Mouse (Mus musculus) myocyte (in vitro differentiated cells): ENCODE measurements around the gene Prokr1. TPM values are rescaled to one million over a fixed set of nuclear protein-coding genes. Genes with fewer than 3 reads are reported as not detected.

Experiments
- H3K27me3 ChIP-seq: one replicate; pipeline ENCODE4 v1.6.1; 2011; ENCODE audit not compliant: control insufficient read depth, insufficient read depth, insufficient read length
- H3K36me3 ChIP-seq: one replicate; pipeline ENCODE4 v1.6.1; 2011; ENCODE audit not compliant: control insufficient read depth, insufficient read depth
- H3K4me2 ChIP-seq: one replicate; pipeline ENCODE4 v1.6.1; 2011; ENCODE audit warnings: low read depth, control low read depth
- H3K4me3 ChIP-seq: one replicate; pipeline ENCODE4 v1.5.1; 2011; ENCODE audit warnings: mild to moderate bottlenecking, control low read depth, moderate library complexity
- H3K79me2 ChIP-seq: one replicate; pipeline ENCODE4 v1.6.1; 2011; ENCODE audit not compliant: control insufficient read depth, insufficient read depth
- H3ac ChIP-seq: one replicate; pipeline ENCODE4 v1.6.1; 2011; ENCODE audit not compliant: control insufficient read depth, insufficient read length
- CEBPB ChIP-seq: IDR thresholded peaks from 2 replicates; pipeline ENCODE4 v1.6.1; 2011; ENCODE audit warnings: mild to moderate bottlenecking, moderate library complexity; ENCODE audit not compliant: poor library complexity, insufficient read depth, severe bottlenecking
- E2F4 ChIP-seq: IDR thresholded peaks from one replicate; pipeline ENCODE4 v1.6.1; 2011; ENCODE audit warnings: mild to moderate bottlenecking, control low read depth, moderate library complexity; ENCODE audit not compliant: insufficient read depth
- MAX ChIP-seq: IDR thresholded peaks from one replicate; pipeline ENCODE4 v1.6.1; 2011; ENCODE audit warnings: low read depth, mild to moderate bottlenecking, control low read depth
- MYOD1 ChIP-seq, 3 experiments: IDR thresholded peaks; one replicate each; pipeline ENCODE4 v1.6.1; 2011; ENCODE audit warnings: control low read depth in 2 of 3, low read depth in 2 of 3, mild to moderate bottlenecking in 2 of 3, moderate library complexity in 1 of 3; ENCODE audit not compliant: insufficient read length in 2 of 3, control insufficient read depth in 1 of 3
- MYOG ChIP-seq, 3 experiments: IDR thresholded peaks; one replicate each; pipeline ENCODE4 v1.6.1; 2011; ENCODE audit warnings: control low read depth in 2 of 3, low read depth in 2 of 3, mild to moderate bottlenecking in 2 of 3; ENCODE audit not compliant: insufficient read length in 2 of 3, control insufficient read depth in 1 of 3, insufficient read depth in 1 of 3
- POLR2A ChIP-seq: IDR thresholded peaks from one replicate; pipeline ENCODE4 v1.6.1; 2011; ENCODE audit warnings: low read depth, mild to moderate bottlenecking, control low read depth, moderate library complexity; ENCODE audit not compliant: insufficient read length
- POLR2AphosphoS2 ChIP-seq: IDR thresholded peaks from one replicate; pipeline ENCODE4 v1.6.1; 2011; ENCODE audit warnings: low read depth, control low read depth; ENCODE audit not compliant: insufficient read length
- REST ChIP-seq: IDR thresholded peaks from one replicate; pipeline ENCODE4 v1.6.1; 2011; ENCODE audit warnings: mild to moderate bottlenecking, control low read depth, moderate library complexity; ENCODE audit not compliant: insufficient read depth, insufficient read length
- SRF ChIP-seq: IDR thresholded peaks from one replicate; pipeline ENCODE4 v1.6.1; 2011; ENCODE audit warnings: low read depth; ENCODE audit not compliant: control insufficient read depth, insufficient read length
- TCF12 ChIP-seq: IDR thresholded peaks from one replicate; pipeline ENCODE4 v1.6.1; 2011; ENCODE audit warnings: mild to moderate bottlenecking, control low read depth; ENCODE audit not compliant: poor library complexity, insufficient read depth, severe bottlenecking
- TCF3 ChIP-seq: IDR thresholded peaks from one replicate; pipeline ENCODE4 v1.6.1; 2011; ENCODE audit warnings: low read depth, control low read depth; ENCODE audit not compliant: insufficient read length
- USF1 ChIP-seq: IDR thresholded peaks from one replicate; pipeline ENCODE4 v1.6.1; 2011; ENCODE audit warnings: low read depth, mild to moderate bottlenecking, control low read depth, moderate library complexity
- polyA plus RNA-seq: library from polyadenylated mRNA; unstranded; fragments of >200 nt; fragmentation: generic; extraction: Trizol; gene quantifications from one replicate; pipeline ENCODE4 v1.2.1, GENCODE M21; 2012; ENCODE audit warnings: missing spikeins

The Prokr1 gene
- polyA plus RNA-seq, 1 experiment: 0.25 TPM

DNA sequence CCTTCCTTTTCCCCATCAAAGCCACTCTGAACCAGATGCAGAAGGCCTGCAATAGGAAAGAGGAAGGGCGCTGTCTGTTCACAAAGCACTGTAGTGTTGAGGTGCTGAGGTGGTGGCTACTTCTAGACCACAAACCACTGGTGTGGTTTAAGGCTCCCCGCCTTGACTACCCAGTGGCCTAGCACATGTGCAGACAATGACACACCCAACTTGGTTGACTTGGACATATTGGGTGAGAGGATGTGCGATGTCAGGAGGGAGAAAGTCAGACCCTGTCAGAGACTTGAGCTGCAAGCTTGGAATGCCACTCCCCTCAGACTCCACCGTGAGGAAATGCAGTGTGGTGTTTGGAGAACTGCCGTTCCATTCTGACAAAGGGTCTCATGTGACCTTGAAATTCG, 49.4 kb downstream of the Prokr1 start:
- TF ChIP-seq TCF12: no peak
- no peak for TF ChIP-seq SRF
- TF ChIP-seq REST: no peak
- TF ChIP-seq MYOG (IDR thresholded peaks at IDR 0.05; ENCODE audit: control insufficient read depth in 1 of 3, insufficient read depth in 1 of 3, insufficient read length in 2 of 3, low read depth in 2 of 3): peak in 1 of 3 experiments; percentile 36
- peak; percentile 46 for TF ChIP-seq MAX
- peak in 1 of 3 experiments; percentile 36 for TF ChIP-seq MYOD1 (IDR thresholded peaks at IDR 0.05; ENCODE audit: control insufficient read depth in 1 of 3, insufficient read length in 2 of 3, low read depth in 2 of 3)
- Histone ChIP-seq H3K79me2 (no peaks in the 10 kb centered on the region), H3K27me3 (peaks cover 12% of the 10 kb centered on the region), H3K36me3 (no peaks in the 10 kb centered on the region), H3K4me2 (no peak overlapping the region), H3K4me3 (no peak overlapping the region), H3ac (no peak overlapping the region)

DNA sequence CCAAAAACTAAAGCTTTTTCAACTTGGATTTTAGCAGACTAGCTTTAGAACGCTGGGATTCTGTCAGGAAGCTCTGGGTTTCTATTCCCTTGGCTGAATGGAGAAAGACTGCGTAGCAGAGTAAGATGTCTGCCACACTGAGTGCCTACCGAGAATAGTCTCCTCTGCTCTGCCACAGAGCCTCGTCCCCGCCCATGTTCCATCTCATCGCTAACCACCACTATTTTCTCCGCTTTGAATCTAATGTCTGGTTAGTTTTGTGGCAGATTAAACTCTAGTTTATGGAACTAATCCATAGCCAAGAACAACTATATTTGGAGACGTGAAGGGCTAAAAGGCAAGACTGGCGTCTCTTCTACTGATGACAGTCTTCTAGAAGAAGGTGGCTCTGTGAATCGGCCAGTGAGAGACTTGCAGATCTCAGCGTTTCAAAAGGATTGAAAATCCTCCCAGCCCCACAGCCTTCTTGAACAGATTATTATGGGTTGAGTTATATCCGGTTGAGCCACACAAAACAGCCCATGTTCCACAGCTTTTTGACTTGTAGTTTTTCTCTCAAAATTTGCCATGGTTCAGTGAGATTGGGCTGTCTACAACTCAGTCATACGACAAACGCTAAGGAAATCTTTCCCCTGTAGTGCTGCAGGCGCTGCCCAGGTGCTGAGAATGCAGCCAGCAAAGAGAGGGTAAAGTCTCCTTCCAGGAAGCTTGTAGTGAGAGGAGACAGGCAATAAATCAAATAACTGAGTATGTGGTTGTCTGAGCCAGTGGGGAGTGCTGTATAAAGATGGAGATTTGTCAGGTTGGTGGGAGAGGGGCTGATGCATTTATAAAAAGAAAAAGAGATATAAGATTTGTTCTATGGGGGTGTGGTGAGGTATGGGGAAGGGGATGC, 51.9 kb downstream of the Prokr1 start:
- Histone ChIP-seq H3K4me2 (peak overlapping the region; percentile 12), H3ac (no peak overlapping the region), H3K79me2 (no peaks in the 10 kb centered on the region), H3K27me3 (peaks cover 12% of the 10 kb centered on the region), H3K36me3 (no peaks in the 10 kb centered on the region), H3K4me3 (no peak overlapping the region)
- TF ChIP-seq MYOD1 (IDR thresholded peaks at IDR 0.05; ENCODE audit: control insufficient read depth in 1 of 3, insufficient read length in 2 of 3, low read depth in 2 of 3) (no peak), POLR2AphosphoS2 (no peak), E2F4 (no peak), USF1 (no peak)

DNA sequence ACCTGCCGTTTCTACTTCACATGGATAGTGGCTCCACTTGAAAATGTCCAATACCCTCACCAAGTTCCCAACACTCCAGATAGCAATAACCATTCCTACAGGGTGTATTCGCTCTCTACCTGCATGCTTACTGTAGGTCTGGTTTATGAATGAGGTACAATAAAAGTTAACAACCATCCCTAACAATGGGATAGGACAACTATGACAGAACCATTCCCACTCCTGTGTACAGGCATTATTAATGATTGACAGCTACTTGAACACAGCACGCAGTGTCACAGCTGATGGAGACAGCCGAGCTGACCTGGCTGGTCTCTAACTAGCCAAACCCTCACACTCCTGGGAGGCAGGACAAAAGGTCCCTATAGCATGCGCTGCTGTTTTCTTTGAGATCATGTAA, 52.9 kb downstream of the Prokr1 start:
- Histone ChIP-seq H3ac (no peak overlapping the region), H3K36me3 (no peaks in the 10 kb centered on the region), H3K27me3 (peaks cover 12% of the 10 kb centered on the region), H3K79me2 (no peaks in the 10 kb centered on the region), H3K4me2 (no peak overlapping the region), H3K4me3 (no peak overlapping the region)
- TF ChIP-seq SRF (no peak), POLR2AphosphoS2 (no peak), MAX (no peak), MYOG (IDR thresholded peaks at IDR 0.05; ENCODE audit: control insufficient read depth in 1 of 3, insufficient read depth in 1 of 3, insufficient read length in 2 of 3, low read depth in 2 of 3) (no peak), TCF12 (no peak), TCF3 (no peak), REST (no peak), USF1 (no peak), E2F4 (no peak), POLR2A (no peak), CEBPB (no peak)

DNA sequence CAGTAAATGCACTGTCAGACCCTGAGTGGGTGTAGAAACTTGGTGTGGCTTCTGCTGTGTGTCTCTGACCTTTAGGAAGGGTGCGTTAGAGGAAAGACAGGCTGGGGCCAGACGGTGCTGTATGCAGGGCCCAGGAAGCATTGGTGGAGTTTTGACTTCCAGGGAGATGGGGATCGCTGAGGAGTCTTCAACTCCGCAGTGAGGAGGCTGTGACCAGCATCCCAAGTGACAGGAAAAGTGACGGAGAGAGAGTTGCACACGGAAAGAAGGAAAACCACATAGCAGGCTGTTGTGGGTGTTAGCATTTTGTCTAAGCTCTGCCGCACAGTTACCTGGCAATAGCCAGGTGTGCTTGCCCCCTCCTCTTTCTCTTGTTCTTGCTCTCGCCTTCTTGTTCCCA, 54.3 kb downstream of the Prokr1 start:
- no peak overlapping the region for H3ac ChIP-seq
- H3K27me3 ChIP-seq: peaks cover 12% of the 10 kb centered on the region
- no peak overlapping the region for H3K4me2 ChIP-seq
- H3K36me3 ChIP-seq: no peaks in the 10 kb centered on the region
- H3K79me2 ChIP-seq: no peaks in the 10 kb centered on the region
- TF ChIP-seq MAX (no peak), TCF12 (no peak), MYOD1 (IDR thresholded peaks at IDR 0.05; ENCODE audit: control insufficient read depth in 1 of 3, insufficient read length in 2 of 3, low read depth in 2 of 3) (no peak), MYOG (IDR thresholded peaks at IDR 0.05; ENCODE audit: control insufficient read depth in 1 of 3, insufficient read depth in 1 of 3, insufficient read length in 2 of 3, low read depth in 2 of 3) (no peak)
- H3K4me3 ChIP-seq: no peak overlapping the region

DNA sequence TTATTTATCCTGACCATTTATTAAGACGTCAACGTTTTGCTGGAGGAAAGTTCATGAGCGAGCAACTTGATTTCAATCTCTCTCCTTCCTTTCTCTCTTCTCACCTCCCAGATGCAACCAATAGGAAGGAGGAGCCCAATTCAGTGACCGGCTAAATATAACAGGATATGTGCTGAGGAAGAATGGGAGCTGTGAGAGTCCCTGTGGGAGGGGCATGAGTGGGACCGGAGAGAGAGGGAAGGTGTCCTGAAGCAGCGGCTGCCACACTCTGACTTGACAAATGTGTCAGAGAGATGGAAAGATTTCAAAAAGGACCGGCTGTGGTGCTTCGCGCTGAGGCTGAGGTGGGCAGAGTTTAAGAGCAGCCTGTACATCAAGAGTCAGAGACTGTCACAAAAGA, 54.9 kb downstream of the Prokr1 start:
- no peaks in the 10 kb centered on the region for H3K79me2 ChIP-seq
- peaks cover 12% of the 10 kb centered on the region for H3K27me3 ChIP-seq
- no peaks in the 10 kb centered on the region for H3K36me3 ChIP-seq
- no peak overlapping the region for H3K4me3 ChIP-seq
- H3ac ChIP-seq: no peak overlapping the region
- H3K4me2 ChIP-seq: no peak overlapping the region
- TF ChIP-seq POLR2A (no peak), REST (no peak), MYOD1 (IDR thresholded peaks at IDR 0.05; ENCODE audit: control insufficient read depth in 1 of 3, insufficient read length in 2 of 3, low read depth in 2 of 3) (no peak), POLR2AphosphoS2 (no peak), USF1 (no peak), MYOG (IDR thresholded peaks at IDR 0.05; ENCODE audit: control insufficient read depth in 1 of 3, insufficient read depth in 1 of 3, insufficient read length in 2 of 3, low read depth in 2 of 3) (no peak), CEBPB (no peak), TCF12 (no peak), TCF3 (no peak), MAX (no peak), SRF (no peak), E2F4 (no peak)
